Mouse (Mus musculus) hindbrain, embryonic 11.5 days (tissue): ENCODE measurements around the gene Parp1. TPM values are rescaled to one million over a fixed set of nuclear protein-coding genes. Genes with fewer than 3 reads are reported as not detected.
"Not testable (repeated sequence)": the region's sequence is repeated elsewhere in the genome, so short reads cannot be mapped to it uniquely, and the experiment has no call there.

Experiments used
- ATAC-seq: fragments of 200-750 bp; cut with Nextera tagmentation; 2 replicates; pipeline ENCODE4 v1.8.0; 2017; ENCODE audit warnings: mild to moderate bottlenecking, moderate TSS enrichment, moderate library complexity; ENCODE audit not compliant: low FRiP score
- DNase-seq: peaks from one replicate; pipeline ENCODE4 v3.0.0-alpha.2; 2015; ENCODE audit warnings: low spot score
- H3K27ac ChIP-seq: fragments of 300-500 bp; sonication (generic); 2 replicates; pipeline ENCODE4 v1.5.1; 2014; ENCODE audit warnings: mild to moderate bottlenecking, low read depth, low read length
- H3K27me3 ChIP-seq: fragments of 300-500 bp; sonication (generic); 2 replicates; pipeline ENCODE4 v1.6.1; 2014; ENCODE audit warnings: mild to moderate bottlenecking, low read length, moderate library complexity, mixed read lengths; ENCODE audit not compliant: control insufficient read depth, insufficient read depth
- H3K36me3 ChIP-seq: fragments of 300-500 bp; sonication (generic); 2 replicates; pipeline ENCODE4 v1.6.1; 2014; ENCODE audit warnings: mild to moderate bottlenecking, low read length, moderate library complexity, mixed read lengths; ENCODE audit not compliant: control insufficient read depth, insufficient read depth
- H3K4me1 ChIP-seq: fragments of 300-500 bp; sonication (generic); replicated peaks from 2 replicates; pipeline ENCODE4 v1.6.1; 2014; ENCODE audit warnings: low read length, mixed read lengths; ENCODE audit not compliant: control insufficient read depth, insufficient read depth
- H3K4me2 ChIP-seq: fragments of 300-500 bp; sonication (generic); replicated peaks from 2 replicates; pipeline ENCODE4 v1.6.1; 2014; ENCODE audit warnings: mild to moderate bottlenecking, low read depth, low read length
- H3K4me3 ChIP-seq: fragments of 300-500 bp; sonication (generic); 2 replicates; pipeline ENCODE4 v1.5.1; 2014; ENCODE audit warnings: low read depth, low read length
- H3K9ac ChIP-seq: fragments of 300-500 bp; sonication (generic); 2 replicates; pipeline ENCODE4 v1.6.1; 2014; ENCODE audit warnings: low read depth, low read length
- H3K9me3 ChIP-seq: fragments of 300-500 bp; sonication (generic); 2 replicates; pipeline ENCODE4 v1.6.1; 2016; ENCODE audit warnings: low read length; ENCODE audit not compliant: control insufficient read depth
- WGBS: fragments of 180-500 bp; shearing (Covaris S2); extraction: QIAGEN DNeasy Blood & Tissue Kit; methylation state at CpG from one replicate; pipeline ENCODE4 v1.1.7; 2014; 5-methylcytosine and 5-hydroxymethylcytosine counted together
- polyA plus RNA-seq: library from polyadenylated mRNA; unstranded; fragments of >200 nt; fragmentation: Nextera tagmentation; extraction: Ambion mirVana; gene quantifications from 2 replicates; pipeline ENCODE4 v1.2.1, GENCODE M21; 2014

The Parp1 gene
- polyA plus RNA-seq, 1 experiment from 2014 or later = 141 TPM

- no peak for DNase-seq
- Histone ChIP-seq H3K27ac (no peak overlapping the region), H3K27me3 (no peaks in the 10 kb centered on the region), H3K9me3 (no peaks in the 10 kb centered on the region), H3K36me3 (no peaks in the 10 kb centered on the region), H3K9ac (no peak overlapping the region), H3K4me2 (no peak overlapping the region), H3K4me1 (no peaks in the 10 kb centered on the region), H3K4me3 (no peak overlapping the region)
- 79% methylated on average over 3 of the region's 3 CpGs for WGBS
- no peak for ATAC-seq
Measured at GRCm38 (mm10) chr1:180606106-180606505, 37.4 kb downstream of the Parp1 start.

- H3K27ac ChIP-seq = no peak overlapping the region
- H3K27me3 ChIP-seq = no peaks in the 10 kb centered on the region
- no peaks in the 10 kb centered on the region for H3K36me3 ChIP-seq
- WGBS = 77% methylated on average over 10 of the region's 10 CpGs
- no peak overlapping the region for H3K9ac ChIP-seq
- ATAC-seq (no peak), DNase-seq (no peak)
- no peaks in the 10 kb centered on the region for H3K4me1 ChIP-seq
- no peaks in the 10 kb centered on the region for H3K9me3 ChIP-seq
- H3K4me3 ChIP-seq = no peak overlapping the region
- H3K4me2 ChIP-seq = no peak overlapping the region
Measured at GRCm38 (mm10) chr1:180606796-180607577, 38.3 kb downstream of the Parp1 start.

GRCm38 (mm10) chr1:180607578-180607879 lies 38.8 kb downstream of the Parp1 start:
- no peak overlapping the region for H3K4me2 ChIP-seq
- no peaks in the 10 kb centered on the region for H3K9me3 ChIP-seq
- H3K4me1 ChIP-seq = no peaks in the 10 kb centered on the region
- ATAC-seq = no peak
- H3K9ac ChIP-seq = no peak overlapping the region
- no peaks in the 10 kb centered on the region for H3K27me3 ChIP-seq
- H3K36me3 ChIP-seq = no peaks in the 10 kb centered on the region
- H3K4me3 ChIP-seq = no peak overlapping the region
- 89% methylated on average over 2 of the region's 2 CpGs for WGBS
- no peak overlapping the region for H3K27ac ChIP-seq
- DNase-seq = no peak

- 94% methylated on average over 10 of the region's 14 CpGs for WGBS
- H3K4me3 ChIP-seq, H3K4me1 ChIP-seq, H3K36me3 ChIP-seq, H3K27me3 ChIP-seq, H3K4me2 ChIP-seq, ATAC-seq, H3K9ac ChIP-seq, H3K9me3 ChIP-seq, DNase-seq, H3K27ac ChIP-seq: not testable (repeated sequence)
Measured at GRCm38 (mm10) chr1:180611842-180612241, 43.1 kb downstream of the Parp1 start.

GRCm38 (mm10) chr1:180616762-180617161 lies 48.0 kb downstream of the Parp1 start:
- H3K27ac ChIP-seq = no peak overlapping the region
- no peaks in the 10 kb centered on the region for H3K4me1 ChIP-seq
- H3K9ac ChIP-seq = no peak overlapping the region
- H3K4me2 ChIP-seq = no peak overlapping the region
- no peaks in the 10 kb centered on the region for H3K9me3 ChIP-seq
- no peaks in the 10 kb centered on the region for H3K36me3 ChIP-seq
- no peaks in the 10 kb centered on the region for H3K27me3 ChIP-seq
- 96% methylated on average over 3 of the region's 3 CpGs for WGBS
- no peak overlapping the region for H3K4me3 ChIP-seq
- ATAC-seq (no peak), DNase-seq (no peak)

- H3K4me1 ChIP-seq = no peaks in the 10 kb centered on the region
- no peak for ATAC-seq
- WGBS = 88% methylated on average over 4 of the region's 4 CpGs
Measured at GRCm38 (mm10) chr1:180622389-180622788, 53.7 kb downstream of the Parp1 start.

GRCm38 (mm10) chr1:180623911-180624310 lies 55.2 kb downstream of the Parp1 start:
- Histone ChIP-seq H3K4me2 (no peak overlapping the region), H3K4me1 (no peaks in the 10 kb centered on the region), H3K36me3 (no peaks in the 10 kb centered on the region), H3K9me3 (no peaks in the 10 kb centered on the region), H3K27ac (no peak overlapping the region), H3K9ac (no peak overlapping the region), H3K27me3 (no peaks in the 10 kb centered on the region), H3K4me3 (no peak overlapping the region)
- DNase-seq (peak; percentile 24), ATAC-seq (no peak)
- 87% methylated on average over 2 of the region's 2 CpGs for WGBS

More at GRCm38 (mm10) chr1:180622389-180622788, 53.7 kb downstream of the Parp1 start:
- no peak overlapping the region for H3K4me2 ChIP-seq
- no peak overlapping the region for H3K4me3 ChIP-seq
- no peak overlapping the region for H3K9ac ChIP-seq
- no peaks in the 10 kb centered on the region for H3K9me3 ChIP-seq
- no peaks in the 10 kb centered on the region for H3K36me3 ChIP-seq
- DNase-seq = no peak
- H3K27me3 ChIP-seq = no peaks in the 10 kb centered on the region
- H3K27ac ChIP-seq = no peak overlapping the region

- no peaks in the 10 kb centered on the region for H3K27me3 ChIP-seq
- no peak overlapping the region for H3K27ac ChIP-seq
- H3K4me3 ChIP-seq = no peak overlapping the region
- ATAC-seq (no peak), DNase-seq (no peak)
- no peaks in the 10 kb centered on the region for H3K4me1 ChIP-seq
- 68% methylated on average over 2 of the region's 2 CpGs for WGBS
- H3K36me3 ChIP-seq = no peaks in the 10 kb centered on the region
- no peak overlapping the region for H3K9ac ChIP-seq
- no peaks in the 10 kb centered on the region for H3K9me3 ChIP-seq
- no peak overlapping the region for H3K4me2 ChIP-seq
Measured at GRCm38 (mm10) chr1:180626141-180626540, 57.4 kb downstream of the Parp1 start.

- H3K4me1 ChIP-seq, ATAC-seq, H3K36me3 ChIP-seq, H3K27me3 ChIP-seq, H3K4me3 ChIP-seq, H3K4me2 ChIP-seq, H3K27ac ChIP-seq, H3K9me3 ChIP-seq, H3K9ac ChIP-seq, DNase-seq: not testable (repeated sequence)
- WGBS = 89% methylated on average over 2 of the region's 2 CpGs
Measured at GRCm38 (mm10) chr1:180637796-180638195, 69.1 kb downstream of the Parp1 start.
